Mouse (Mus musculus): ENCODE results near the gene Tcam1.

Tcam1 gene

GRCm38 (mm10) chr11:106318406-106319366 lies 42.2 kb downstream of the Tcam1 start:
- peak; percentile 85 for ATAC-seq (ENCODE audit: low TSS enrichment)

- ATAC-seq (ENCODE audit: low TSS enrichment) = no peak
These were observed 48.4 kb downstream of the Tcam1 start for GRCm38 (mm10) chr11:106324858-106325257.

- ATAC-seq (ENCODE audit: low TSS enrichment) = peak; percentile 70; the same call in 1 of the 2 replicates
These were observed 49.2 kb downstream of the Tcam1 start for GRCm38 (mm10) chr11:106325566-106326206.

- ATAC-seq (ENCODE audit: low TSS enrichment) = no peak
These were observed 50.0 kb downstream of the Tcam1 start for GRCm38 (mm10) chr11:106326475-106326874.

- ATAC-seq (ENCODE audit: low TSS enrichment) = no peak
These were observed 52.0 kb downstream of the Tcam1 start for GRCm38 (mm10) chr11:106328521-106328920.

GRCm38 (mm10) chr11:106329128-106329527 lies 52.7 kb downstream of the Tcam1 start:
- ATAC-seq (ENCODE audit: low TSS enrichment) = no peak

GRCm38 (mm10) chr11:106329682-106330081 lies 53.2 kb downstream of the Tcam1 start:
- ATAC-seq (ENCODE audit: low TSS enrichment) = peak; percentile 57; the same call in 1 of the 2 replicates

GRCm38 (mm10) chr11:106332458-106332857 lies 56.0 kb downstream of the Tcam1 start:
- ATAC-seq (ENCODE audit: low TSS enrichment) = no peak

- ATAC-seq (ENCODE audit: low TSS enrichment) = no peak
These were observed 57.6 kb downstream of the Tcam1 start for GRCm38 (mm10) chr11:106334066-106334465.

GRCm38 (mm10) chr11:106338029-106338428 lies 61.6 kb downstream of the Tcam1 start:
- no peak for ATAC-seq (ENCODE audit: low TSS enrichment)

All from frontal cortex, adult (tissue).